Mouse (Mus musculus) CH12.LX (cell line): ENCODE results near the gene Fhit. TPM values are rescaled to one million over a fixed set of nuclear protein-coding genes. Genes with fewer than 3 reads are reported as not detected.

Source experiments
- DNase-seq: peaks from one replicate; pipeline ENCODE4 v3.0.0-alpha.2; 2013; ENCODE audit errors: extremely low read depth
- H3K27ac ChIP-seq: 2 replicates; pipeline ENCODE4 v1.5.1; 2012; ENCODE audit warnings: low read depth, mild to moderate bottlenecking, control low read depth, moderate library complexity; ENCODE audit not compliant: insufficient read depth
- H3K27me3 ChIP-seq: replicated peaks from 2 replicates; pipeline ENCODE3; 2012; ENCODE audit warnings: inconsistent platforms
- H3K36me3 ChIP-seq, 2 experiments: replicated peaks in 1 of 2; 2 replicates each; pipeline versions ENCODE3 to v1.6.1; 2012; ENCODE audit warnings: inconsistent platforms in 1 of 2, low read length in 1 of 2, mild to moderate bottlenecking in 1 of 2, mixed read lengths in 1 of 2, moderate library complexity in 1 of 2; ENCODE audit not compliant: control insufficient read depth in 1 of 2, insufficient read depth in 1 of 2
- H3K4me1 ChIP-seq, 2 experiments: 2 replicates each; pipeline ENCODE4 v1.6.1; 2012; ENCODE audit warnings: inconsistent platforms in 1 of 2, moderate library complexity in 1 of 2; ENCODE audit not compliant: insufficient read depth in 2 of 2, control insufficient read depth in 1 of 2
- H3K4me2 ChIP-seq: 2 replicates; pipeline ENCODE4 v1.6.1; 2012; ENCODE audit warnings: low read depth, mild to moderate bottlenecking, control low read depth; ENCODE audit not compliant: poor library complexity, insufficient read depth, severe bottlenecking
- H3K4me3 ChIP-seq, 3 experiments: fragments of 150-350 bp in 1 of 3; sonication (generic) in 1 of 3; replicated peaks in 1 of 3; 2 replicates each; pipeline versions ENCODE3 to v1.5.1; 2011 to 2012; ENCODE audit warnings: low read depth in 2 of 3, low read length in 2 of 3, mild to moderate bottlenecking in 2 of 3, moderate library complexity in 2 of 3, control low read depth in 1 of 3, improper control_type of control experiment in 1 of 3, inconsistent platforms in 1 of 3, mixed read lengths in 1 of 3; ENCODE audit not compliant: poor library complexity in 1 of 3
- H3K79me2 ChIP-seq: replicated peaks from 2 replicates; pipeline ENCODE4 v1.6.1; 2012; ENCODE audit warnings: mild to moderate bottlenecking, moderate library complexity; ENCODE audit not compliant: control insufficient read depth, poor library complexity, insufficient read depth, severe bottlenecking; ENCODE audit errors: extremely low read depth
- H3K9ac ChIP-seq: 2 replicates; pipeline ENCODE4 v1.6.1; 2012; ENCODE audit warnings: low read depth, mild to moderate bottlenecking, control low read depth, moderate library complexity; ENCODE audit not compliant: insufficient read depth
- H3K9me3 ChIP-seq: replicated peaks from 2 replicates; pipeline ENCODE3; 2012; ENCODE audit warnings: low read length, inconsistent platforms, mixed read lengths
- BHLHE40 ChIP-seq: IDR thresholded peaks from 2 replicates; pipeline ENCODE4 v1.6.1; 2011; ENCODE audit warnings: mild to moderate bottlenecking, low read depth, low read length, improper control_type of control experiment
- CHD1 ChIP-seq: IDR thresholded peaks from 2 replicates; pipeline ENCODE4 v1.6.1; 2012; ENCODE audit warnings: low read depth, low read length, improper control_type of control experiment, inconsistent platforms
- CHD2 ChIP-seq: IDR thresholded peaks from 2 replicates; pipeline ENCODE4 v1.6.1; 2011; ENCODE audit warnings: low read length, improper control_type of control experiment
- CTCF ChIP-seq, 2 experiments: IDR thresholded peaks in 1 of 2; conservative IDR thresholded peaks in 1 of 2; 2 replicates each; pipeline ENCODE4 v1.5.1; 2011 to 2012; ENCODE audit warnings: low read depth in 2 of 2, low read length in 2 of 2, improper control_type of control experiment in 1 of 2, inconsistent platforms in 1 of 2, mild to moderate bottlenecking in 1 of 2, moderate library complexity in 1 of 2
- E2F4 ChIP-seq: IDR thresholded peaks from 2 replicates; pipeline ENCODE4 v1.6.1; 2011; ENCODE audit warnings: low read depth, low read length, improper control_type of control experiment; ENCODE audit not compliant: insufficient replicate concordance
- ELF1 ChIP-seq: IDR thresholded peaks from 2 replicates; pipeline ENCODE4 v1.6.1; 2014; ENCODE audit warnings: low read depth, mild to moderate bottlenecking, inconsistent platforms, low read length, improper control_type of control experiment
- EP300 ChIP-seq: IDR thresholded peaks from 2 replicates; pipeline ENCODE4 v1.6.1; 2011; ENCODE audit warnings: low read length, improper control_type of control experiment
- HCFC1 ChIP-seq: IDR thresholded peaks from 2 replicates; pipeline ENCODE4 v1.6.1; 2012; ENCODE audit warnings: low read depth, mild to moderate bottlenecking, inconsistent platforms, low read length, improper control_type of control experiment
- IRF4 ChIP-seq: IDR thresholded peaks from 2 replicates; pipeline ENCODE4 v1.6.1; 2014; ENCODE audit warnings: low read depth, mild to moderate bottlenecking, inconsistent platforms, low read length, improper control_type of control experiment
- JUND ChIP-seq: conservative IDR thresholded peaks from 2 replicates; pipeline ENCODE4 v1.6.1; 2011; ENCODE audit warnings: low read depth, low read length, improper control_type of control experiment
- KAT2A ChIP-seq: IDR thresholded peaks from 2 replicates; pipeline ENCODE4 v1.6.1; 2012; ENCODE audit warnings: low read length, improper control_type of control experiment, inconsistent platforms; ENCODE audit not compliant: insufficient replicate concordance
- MAFK ChIP-seq: IDR thresholded peaks from 2 replicates; pipeline ENCODE4 v1.6.1; 2011; ENCODE audit warnings: low read length, improper control_type of control experiment; ENCODE audit not compliant: insufficient replicate concordance
- MAZ ChIP-seq: IDR thresholded peaks from 2 replicates; pipeline ENCODE4 v1.6.1; 2012; ENCODE audit warnings: low read depth, mild to moderate bottlenecking, inconsistent platforms, low read length, improper control_type of control experiment, moderate library complexity
- MEF2A ChIP-seq: IDR thresholded peaks from 2 replicates; pipeline ENCODE4 v1.6.1; 2014; ENCODE audit warnings: low read depth, mild to moderate bottlenecking, inconsistent platforms, low read length, improper control_type of control experiment, borderline replicate concordance
- MXI1 ChIP-seq: IDR thresholded peaks from 2 replicates; pipeline ENCODE4 v1.6.1; 2011; ENCODE audit warnings: mild to moderate bottlenecking, low read depth, low read length, improper control_type of control experiment
- NRF1 ChIP-seq: IDR thresholded peaks from 2 replicates; pipeline ENCODE4 v1.6.1; 2014; ENCODE audit warnings: low read depth, mild to moderate bottlenecking, inconsistent platforms, low read length, improper control_type of control experiment, moderate library complexity
- PAX5 ChIP-seq: IDR thresholded peaks from 2 replicates; pipeline ENCODE4 v1.6.1; 2012; ENCODE audit warnings: low read length, inconsistent platforms, mixed read lengths
- RAD21 ChIP-seq: IDR thresholded peaks from 2 replicates; pipeline ENCODE4 v1.6.1; 2011; ENCODE audit warnings: low read depth, mild to moderate bottlenecking, low read length, improper control_type of control experiment, moderate library complexity
- RCOR1 ChIP-seq: conservative IDR thresholded peaks from 2 replicates; pipeline ENCODE4 v1.6.1; 2012; ENCODE audit warnings: low read depth, mild to moderate bottlenecking, inconsistent platforms, low read length, improper control_type of control experiment
- SMC3 ChIP-seq: IDR thresholded peaks from 2 replicates; pipeline ENCODE4 v1.6.1; 2011; ENCODE audit warnings: low read depth, low read length, improper control_type of control experiment
- TBP ChIP-seq: conservative IDR thresholded peaks from 2 replicates; pipeline ENCODE4 v1.6.1; 2011; ENCODE audit warnings: low read depth, low read length, improper control_type of control experiment
- USF1 ChIP-seq: IDR thresholded peaks from 2 replicates; pipeline ENCODE4 v1.6.1; 2014; ENCODE audit warnings: low read depth, mild to moderate bottlenecking, inconsistent platforms, low read length, improper control_type of control experiment
- USF2 ChIP-seq: conservative IDR thresholded peaks from 2 replicates; pipeline ENCODE4 v1.6.1; 2011; ENCODE audit warnings: low read depth, low read length, improper control_type of control experiment
- ZC3H11A ChIP-seq: IDR thresholded peaks from 2 replicates; pipeline ENCODE4 v1.6.1; 2012; ENCODE audit warnings: low read depth, mild to moderate bottlenecking, inconsistent platforms, low read length, improper control_type of control experiment
- ZMIZ1 ChIP-seq: IDR thresholded peaks from 2 replicates; pipeline ENCODE4 v1.6.1; 2012; ENCODE audit warnings: low read depth, mild to moderate bottlenecking, inconsistent platforms, low read length, improper control_type of control experiment
- ZNF384 ChIP-seq: IDR thresholded peaks from 2 replicates; pipeline ENCODE4 v1.6.1; 2012; ENCODE audit warnings: low read depth, low read length, improper control_type of control experiment, inconsistent platforms
- dilution Hi-C: fragments of 300-500 bp; cut with MboI; formaldehyde crosslinking; loops from 2 replicates; pipeline ENCODE4 v1.14.3; 2020; ENCODE audit warnings: low sequenced_read_pairs; ENCODE audit not compliant: extremely low pct_unique_long_range_greater_than_20kb, extremely low pct_ligation_motif_present
- in situ Hi-C: fragments of 300-500 bp; cut with MboI; formaldehyde crosslinking; loops from 3 replicates; pipeline ENCODE4 v1.14.3; 2019; ENCODE audit warnings: low sequenced_read_pairs, low pct_ligation_motif_present, low pct_unique_long_range_greater_than_20kb, mixed read lengths
- polyA plus RNA-seq: library from polyadenylated mRNA; unstranded; fragments of >175 nt; gene quantifications from 2 replicates; pipeline ENCODE4 v1.2.1, GENCODE M21; 2012; ENCODE audit warnings: low read depth; ENCODE audit not compliant: insufficient read length
- total RNA-seq, 2 experiments: library from RNA; depleted of rRNA; stranded (reverse); fragments of 300-350 nt in 1 of 2; fragments of >200 nt in 1 of 2; gene quantifications; 2 replicates each; pipeline ENCODE4 v1.2.3; 2012 to 2014

Fhit gene
- total and polyA plus RNA-seq, 3 experiments = 0.64 to 1.9 (median 0.64) TPM

GRCm38 (mm10) chr14:10647832-10648231 is 514.0 kb downstream of the Fhit start:
- no peak overlapping the region for H3K27ac ChIP-seq
- no peak overlapping the region for H3K9ac ChIP-seq
- H3K4me3 ChIP-seq = no peak overlapping the region
- H3K79me2 ChIP-seq = no peaks in the 10 kb centered on the region
- no peak for TF ChIP-seq ZC3H11A
- no peak for TF ChIP-seq CHD2
- no peak for TF ChIP-seq PAX5
- no peak for TF ChIP-seq JUND
- TF ChIP-seq RCOR1 = no peak
- TF ChIP-seq ZNF384 = no peak
- TF ChIP-seq NRF1 = no peak
- TF ChIP-seq MAZ = no peak
- TF ChIP-seq RAD21 = no peak
- no peak for TF ChIP-seq E2F4
- TF ChIP-seq TBP = no peak
- TF ChIP-seq IRF4 = no peak
- TF ChIP-seq CHD1 = no peak
- TF ChIP-seq ELF1 = no peak
- TF ChIP-seq MEF2A = no peak
- no peak for TF ChIP-seq USF1
- no peak overlapping the region for H3K4me2 ChIP-seq
- dilution Hi-C loops (no loop called here), in situ Hi-C loops (no loop called here)
- no peaks in the 10 kb centered on the region for H3K27me3 ChIP-seq
- H3K4me1 ChIP-seq = no peaks in the 10 kb centered on the region
- DNase-seq = no peak
- no peaks in the 10 kb centered on the region for H3K9me3 ChIP-seq
- H3K36me3 ChIP-seq = no peaks in the 10 kb centered on the region

DNA sequence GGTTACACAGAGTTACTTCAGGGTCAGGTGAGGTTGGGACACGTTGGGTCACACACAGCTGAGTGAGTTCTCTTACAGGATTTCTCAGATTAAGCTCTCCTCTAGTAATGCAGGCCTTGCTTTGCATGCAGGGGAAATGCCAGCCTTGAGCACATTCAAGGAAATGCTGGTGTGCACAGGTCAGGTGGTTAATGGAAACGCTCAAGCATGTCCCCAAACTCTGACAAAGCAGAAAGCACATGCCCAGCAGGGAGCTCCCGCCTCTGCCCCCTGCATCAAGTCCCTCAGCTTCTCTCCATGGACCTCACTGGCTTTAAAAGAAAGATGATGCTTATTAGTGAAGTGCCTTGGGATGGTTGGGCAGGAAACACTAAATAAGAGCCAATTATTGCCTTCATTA is 530.1 kb downstream of the Fhit start:
- in situ Hi-C loops = no loop called here

More for the DNA sequence above, 530.1 kb downstream of the Fhit start:
- Histone ChIP-seq H3K36me3 (no peaks in the 10 kb centered on the region), H3K9ac (no peak overlapping the region), H3K4me2 (no peak overlapping the region), H3K9me3 (no peaks in the 10 kb centered on the region), H3K4me1 (peaks cover 0 to 8% of the 10 kb centered on the region in 2 experiments; a peak in 2 of 4 replicates), H3K4me3 (no peak overlapping the region), H3K27ac (no peak overlapping the region), H3K27me3 (no peaks in the 10 kb centered on the region), H3K79me2 (no peaks in the 10 kb centered on the region)
- TF ChIP-seq JUND (no peak), RAD21 (no peak), MAZ (no peak), MXI1 (no peak), MAFK (no peak), CTCF (conservative IDR thresholded peaks at IDR 0.05 in 1 of 2, IDR thresholded peaks at IDR 0.05 in 1 of 2; ENCODE audit: low read depth in 2 of 2, low read length in 2 of 2) (no peak), MEF2A (no peak), BHLHE40 (no peak), E2F4 (no peak), HCFC1 (no peak), KAT2A (no peak), USF2 (no peak), EP300 (no peak), SMC3 (no peak), ZMIZ1 (no peak)
- peak; percentile 20 for DNase-seq
- dilution Hi-C loops = no loop called here
